Mouse (Mus musculus): ENCODE data around the gene Tapbpl. TPM values are rescaled to one million over a fixed set of nuclear protein-coding genes. Genes with fewer than 3 reads are reported as not detected.

Tapbpl gene
- total RNA-seq, 1 experiment, result 4.2 TPM

- DNase-seq (ENCODE audit: low read depth, low spot score), result no peak
- Histone ChIP-seq H3K9me3 (ENCODE audit: control insufficient read depth, insufficient read depth, low read depth, low read length) (no peaks in the 10 kb centered on the region), H3K4me3 (ENCODE audit: insufficient read depth in 1 of 2, low read depth in 1 of 2, low read length in 2 of 2, poor library complexity in 1 of 2, severe bottlenecking in 1 of 2) (no peak overlapping the region), H3K36me3 (ENCODE audit: control insufficient read depth, insufficient read depth, low read length, poor library complexity, severe bottlenecking) (no peaks in the 10 kb centered on the region), H3K27ac (ENCODE audit: insufficient read depth, low read depth, low read length, poor library complexity, severe bottlenecking) (no peak overlapping the region), H3K4me1 (ENCODE audit: control insufficient read depth in 2 of 2, insufficient read depth in 2 of 2, low read length in 2 of 2, poor library complexity in 1 of 2) (peaks cover 0 to 1% of the 10 kb centered on the region in 2 experiments; a peak in 1 of 4 replicates), H3K9ac (ENCODE audit: insufficient read depth, low read depth, low read length, poor library complexity, severe bottlenecking) (no peak overlapping the region)
- in situ Hi-C loops (cut with MboI; ENCODE audit: low sequenced_read_pairs in 2 of 2, unreplicated experiment in 2 of 2), result no loop called here
- TF ChIP-seq CHD2 (IDR thresholded peaks at IDR 0.05; ENCODE audit: low read depth, low read length) (no peak), ZC3H11A (IDR thresholded peaks at IDR 0.05; ENCODE audit: borderline replicate concordance, low read depth, low read length) (no peak), MAFK (IDR thresholded peaks at IDR 0.05; ENCODE audit: insufficient read depth, low read depth, low read length) (no peak), HCFC1 (IDR thresholded peaks at IDR 0.05; ENCODE audit: borderline replicate concordance, insufficient read depth, low read length) (no peak), ZNF384 (IDR thresholded peaks at IDR 0.05; ENCODE audit: low read depth, low read length) (no peak)
Observed at GRCm38 (mm10) chr6:125265239-125265638, 33.6 kb upstream of the Tapbpl start.

- no peak for DNase-seq (ENCODE audit: low read depth, low spot score)
- H3K36me3 ChIP-seq (ENCODE audit: control insufficient read depth, insufficient read depth, low read length, poor library complexity, severe bottlenecking), result no peaks in the 10 kb centered on the region
- in situ Hi-C loops (cut with MboI; ENCODE audit: low sequenced_read_pairs in 2 of 2, unreplicated experiment in 2 of 2), result no loop called here
- no peaks in the 10 kb centered on the region for H3K9me3 ChIP-seq (ENCODE audit: control insufficient read depth, insufficient read depth, low read depth, low read length)
- H3K4me1 ChIP-seq (ENCODE audit: control insufficient read depth in 2 of 2, insufficient read depth in 2 of 2, low read length in 2 of 2, poor library complexity in 1 of 2), result peaks cover 0 to 3% of the 10 kb centered on the region in 2 experiments; a peak in 1 of 4 replicates
- H3K9ac ChIP-seq (ENCODE audit: insufficient read depth, low read depth, low read length, poor library complexity, severe bottlenecking), result no peak overlapping the region
- no peak overlapping the region for H3K27ac ChIP-seq (ENCODE audit: insufficient read depth, low read depth, low read length, poor library complexity, severe bottlenecking)
- H3K4me3 ChIP-seq (ENCODE audit: insufficient read depth in 1 of 2, low read depth in 1 of 2, low read length in 2 of 2, poor library complexity in 1 of 2, severe bottlenecking in 1 of 2), result no peak overlapping the region
- TF ChIP-seq ZC3H11A (IDR thresholded peaks at IDR 0.05; ENCODE audit: borderline replicate concordance, low read depth, low read length) (no peak), MAFK (IDR thresholded peaks at IDR 0.05; ENCODE audit: insufficient read depth, low read depth, low read length) (no peak), CHD2 (IDR thresholded peaks at IDR 0.05; ENCODE audit: low read depth, low read length) (no peak), ZNF384 (IDR thresholded peaks at IDR 0.05; ENCODE audit: low read depth, low read length) (no peak), HCFC1 (IDR thresholded peaks at IDR 0.05; ENCODE audit: borderline replicate concordance, insufficient read depth, low read length) (no peak)
Observed at GRCm38 (mm10) chr6:125264219-125264618, 32.6 kb upstream of the Tapbpl start.

- Histone ChIP-seq H3K36me3 (ENCODE audit: control insufficient read depth, insufficient read depth, low read length, poor library complexity, severe bottlenecking) (no peaks in the 10 kb centered on the region), H3K4me1 (ENCODE audit: control insufficient read depth in 2 of 2, insufficient read depth in 2 of 2, low read length in 2 of 2, poor library complexity in 1 of 2) (peaks cover 3 to 8% of the 10 kb centered on the region in 2 experiments; a peak in 2 of 4 replicates), H3K4me3 (ENCODE audit: insufficient read depth in 1 of 2, low read depth in 1 of 2, low read length in 2 of 2, poor library complexity in 1 of 2, severe bottlenecking in 1 of 2) (no peak overlapping the region), H3K9ac (ENCODE audit: insufficient read depth, low read depth, low read length, poor library complexity, severe bottlenecking) (no peak overlapping the region), H3K9me3 (ENCODE audit: control insufficient read depth, insufficient read depth, low read depth, low read length) (no peaks in the 10 kb centered on the region), H3K27ac (ENCODE audit: insufficient read depth, low read depth, low read length, poor library complexity, severe bottlenecking) (no peak overlapping the region)
- DNase-seq (ENCODE audit: low read depth, low spot score), result no peak
- TF ChIP-seq MAFK (IDR thresholded peaks at IDR 0.05; ENCODE audit: insufficient read depth, low read depth, low read length) (no peak), CHD2 (IDR thresholded peaks at IDR 0.05; ENCODE audit: low read depth, low read length) (no peak), ZC3H11A (IDR thresholded peaks at IDR 0.05; ENCODE audit: borderline replicate concordance, low read depth, low read length) (no peak), HCFC1 (IDR thresholded peaks at IDR 0.05; ENCODE audit: borderline replicate concordance, insufficient read depth, low read length) (no peak), ZNF384 (IDR thresholded peaks at IDR 0.05; ENCODE audit: low read depth, low read length) (no peak)
- in situ Hi-C loops (cut with MboI; ENCODE audit: low sequenced_read_pairs in 2 of 2, unreplicated experiment in 2 of 2), result no loop called here
Observed at GRCm38 (mm10) chr6:125260006-125260555, 28.4 kb upstream of the Tapbpl start.

GRCm38 (mm10) chr6:125256222-125256966 lies 24.7 kb upstream of the Tapbpl start:
- Histone ChIP-seq H3K9me3 (ENCODE audit: control insufficient read depth, insufficient read depth, low read depth, low read length) (no peaks in the 10 kb centered on the region), H3K36me3 (ENCODE audit: control insufficient read depth, insufficient read depth, low read length, poor library complexity, severe bottlenecking) (no peaks in the 10 kb centered on the region), H3K4me1 (ENCODE audit: control insufficient read depth in 2 of 2, insufficient read depth in 2 of 2, low read length in 2 of 2, poor library complexity in 1 of 2) (peaks cover 3 to 8% of the 10 kb centered on the region in 2 experiments; a peak in 2 of 4 replicates), H3K27ac (ENCODE audit: insufficient read depth, low read depth, low read length, poor library complexity, severe bottlenecking) (no peak overlapping the region), H3K9ac (ENCODE audit: insufficient read depth, low read depth, low read length, poor library complexity, severe bottlenecking) (no peak overlapping the region), H3K4me3 (ENCODE audit: insufficient read depth in 1 of 2, low read depth in 1 of 2, low read length in 2 of 2, poor library complexity in 1 of 2, severe bottlenecking in 1 of 2) (no peak overlapping the region)
- in situ Hi-C loops (cut with MboI; ENCODE audit: low sequenced_read_pairs in 2 of 2, unreplicated experiment in 2 of 2), result no loop called here
- no peak for TF ChIP-seq ZC3H11A (IDR thresholded peaks at IDR 0.05; ENCODE audit: borderline replicate concordance, low read depth, low read length)
- no peak for TF ChIP-seq CHD2 (IDR thresholded peaks at IDR 0.05; ENCODE audit: low read depth, low read length)
- TF ChIP-seq ZNF384 (IDR thresholded peaks at IDR 0.05; ENCODE audit: low read depth, low read length), result no peak
- TF ChIP-seq MAFK (IDR thresholded peaks at IDR 0.05; ENCODE audit: insufficient read depth, low read depth, low read length), result no peak
- no peak for TF ChIP-seq HCFC1 (IDR thresholded peaks at IDR 0.05; ENCODE audit: borderline replicate concordance, insufficient read depth, low read length)
- no peak for DNase-seq (ENCODE audit: low read depth, low spot score)
